Mouse (Mus musculus): ENCODE results near the gene Sem1. TPM values are rescaled to one million over a fixed set of nuclear protein-coding genes. Genes with fewer than 3 reads are reported as not detected.
"Not testable (repeated sequence)": the region's sequence is repeated elsewhere in the genome, so short reads cannot be mapped to it uniquely, and the experiment has no call there.

The Sem1 gene
- total and polyA plus RNA-seq, 3 experiments: 33.3 to 105 (median 92.7) TPM

DNA sequence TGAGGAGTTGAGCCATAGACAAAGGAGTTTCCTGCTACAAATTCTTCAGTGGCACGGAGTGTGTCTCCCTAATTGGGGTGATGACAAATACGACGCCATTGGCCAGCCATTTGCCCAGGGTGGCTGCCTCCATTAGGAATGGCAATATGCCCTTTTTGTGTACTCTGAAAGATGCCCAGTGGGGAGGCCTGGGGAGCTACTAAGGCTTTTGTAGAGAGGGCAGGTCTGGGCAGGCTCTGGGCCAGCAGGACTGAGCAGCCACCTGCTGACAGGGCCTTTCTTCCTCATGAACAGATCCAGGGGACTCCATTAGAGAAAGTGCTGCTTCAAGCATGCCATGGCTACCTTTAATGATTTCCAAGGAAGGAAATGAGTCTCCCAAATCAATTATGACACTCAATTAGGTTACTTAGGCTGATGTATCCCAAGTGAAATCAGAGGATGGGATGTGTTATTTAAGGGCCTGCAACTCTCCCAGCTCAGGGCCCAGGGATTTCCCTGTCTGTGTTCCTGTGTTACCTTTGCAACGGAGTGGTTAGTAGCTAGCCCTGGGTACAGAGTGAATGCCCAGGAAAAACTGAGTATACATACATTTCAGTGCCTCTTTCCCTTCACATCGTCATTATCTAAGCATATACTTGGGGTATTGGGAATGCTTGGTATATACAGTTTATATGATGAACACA lies 41.5 kb downstream of the Sem1 start:
- Histone ChIP-seq H3K27ac (no peak overlapping the region), H3K9ac (ENCODE audit: low read depth, low read length) (no peak overlapping the region), H3K4me3 (no peak overlapping the region), H3K36me3 (ENCODE audit: control insufficient read depth, insufficient read depth, low read length) (no peaks in the 10 kb centered on the region), H3K79me2 (replicated peaks; ENCODE audit: control insufficient read depth, insufficient read depth, low read length) (no peaks in the 10 kb centered on the region), H3K4me1 (ENCODE audit: control insufficient read depth, insufficient read depth, low read length) (no peaks in the 10 kb centered on the region), H3K27me3 (ENCODE audit: control insufficient read depth, insufficient read depth, low read length) (no peaks in the 10 kb centered on the region)
- 72% methylated on average over 5 of the region's 5 CpGs for WGBS
- DNase-seq: no peak
- intact Hi-C loops (cut with DNase I): no loop called here
- TF ChIP-seq EP300 (IDR thresholded peaks at IDR 0.05; ENCODE audit: insufficient read depth, low read depth, low read length) (no peak), POLR2A (IDR thresholded peaks at IDR 0.05; ENCODE audit: insufficient read depth, low read depth, low read length) (no peak), CTCF (IDR thresholded peaks at IDR 0.05) (no peak)

DNA sequence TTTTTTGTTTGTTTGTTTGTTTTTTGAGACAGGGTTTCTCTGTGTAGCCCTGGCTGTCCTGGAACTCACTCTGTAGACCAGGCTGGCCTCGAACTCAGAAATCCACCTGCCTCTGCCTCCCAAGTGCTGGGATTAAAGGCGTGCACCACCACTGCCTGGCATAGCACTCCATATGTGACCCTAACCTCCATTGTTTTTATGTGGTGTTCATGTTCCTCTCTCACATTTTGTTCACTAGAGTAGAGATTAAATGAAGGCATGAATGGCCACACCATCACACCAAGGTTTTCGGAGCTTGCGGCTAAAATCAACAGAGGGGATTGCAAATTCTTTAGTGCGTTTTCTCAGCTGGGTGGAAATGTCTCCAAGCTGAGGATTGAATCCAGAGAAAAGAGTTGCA lies 42.1 kb downstream of the Sem1 start:
- H3K27me3 ChIP-seq (ENCODE audit: control insufficient read depth, insufficient read depth, low read length); intact Hi-C loops (cut with DNase I); DNase-seq; H3K4me1 ChIP-seq (ENCODE audit: control insufficient read depth, insufficient read depth, low read length); H3K36me3 ChIP-seq (ENCODE audit: control insufficient read depth, insufficient read depth, low read length); H3K79me2 ChIP-seq (replicated peaks; ENCODE audit: control insufficient read depth, insufficient read depth, low read length); H3K27ac ChIP-seq; H3K9ac ChIP-seq (ENCODE audit: low read depth, low read length); H3K4me3 ChIP-seq: not testable (repeated sequence)
- 91% methylated on average over 5 of the region's 5 CpGs for WGBS

Measured in heart, adult 2 months (tissue).